8 mouse cellular contexts compared by ENCODE assay signal in genomic region chr1:78536310-78537164, GRCm38 (mm10). TPM values are rescaled to one million over a fixed set of nuclear protein-coding genes. Genes with fewer than 3 reads are reported as not detected.
DNase-seq lines count a peak whose midpoint lies in the region; ATAC-seq lines count a peak whose summit lies in the region.

No protein-coding gene starts in this region.

- ATAC-seq in intestine, embryonic 15.5 days = peak; percentile 61; the same call in 1 of the 2 replicates

- H3K4me3 ChIP-seq in intestine, embryonic 15.5 days (replicated peaks) = no peak overlapping the region

- WGBS in intestine, embryonic 15.5 days = 26% methylated on average over 19 of the region's 19 CpGs

- H3K4me1 ChIP-seq in intestine, embryonic 15.5 days (replicated peaks) = no peaks in the 10 kb centered on the region

- no peaks in the 10 kb centered on the region for H3K27me3 ChIP-seq in intestine, embryonic 15.5 days (replicated peaks)

- H3K9me3 ChIP-seq in intestine, embryonic 15.5 days = no peaks in the 10 kb centered on the region

- DNase-seq in WW6 (ENCODE audit: low read depth, low spot score) = peak; percentile 18
- peak; percentile 84 for DNase-seq in cerebellum, postnatal 36 days
- peak; percentile 46 for DNase-seq in gastrocnemius, postnatal 25 days
- DNase-seq in left cerebral cortex, postnatal 25 days (ENCODE audit: low spot score in 2 of 2) = peak; percentile 81 to 92
- DNase-seq in mesoderm, embryonic 11.5 days (ENCODE audit: low read depth, low spot score) = peak; percentile 78
- peak; percentile 89 for DNase-seq in right cerebral cortex, postnatal 4 days
- DNase-seq in yolk sac, embryonic 10.5 days (ENCODE audit: low spot score) = peak; percentile 58

- no peak overlapping the region for H3K27ac ChIP-seq in intestine, embryonic 15.5 days

- H3K36me3 ChIP-seq in intestine, embryonic 15.5 days = no peaks in the 10 kb centered on the region

- intact Hi-C loops in left cerebral cortex, postnatal 25 days (cut with DNase I) = loop anchor here (1.0 to 5.0 kb wide), 3 partner anchors 66 to 148 kb away; partner anchors contain the start of gene Acsl3

- peak overlapping the region; percentile 51 for H3K4me2 ChIP-seq in intestine, embryonic 15.5 days (replicated peaks)

- no peak overlapping the region for H3K9ac ChIP-seq in intestine, embryonic 15.5 days

RNA-seq across cellular contexts. Expression of gene BC035947, which starts 24.6 kb away (rescaled TPM):
- not detected for total RNA-seq in gastrocnemius, postnatal 25 days (2021)
- 0.45 and 0.56 TPM in 2 replicates for polyA plus RNA-seq in intestine, embryonic 15.5 days (2015; fragmentation: Nextera tagmentation; extraction: Ambion mirVana)
- total RNA-seq in left cerebral cortex, postnatal 25 days (2021) = under 1 TPM; 0.21 to 0.71 TPM

RNA-seq across cellular contexts. Expression of gene Mogat1, which starts 25.7 kb away (rescaled TPM):
- under 1 TPM in 1 of 2 experiments, not detected in 1; 0.75 TPM for total RNA-seq in gastrocnemius, postnatal 25 days (2021)
- polyA plus RNA-seq in intestine, embryonic 15.5 days (2015; fragmentation: Nextera tagmentation; extraction: Ambion mirVana) = not detected in 2 replicates
- total RNA-seq in left cerebral cortex, postnatal 25 days (2021) = not detected

RNA-seq across cellular contexts. Expression of gene Farsb, which starts 47.8 kb away (rescaled TPM):
- 10 to 100 TPM; 50.8 to 54.5 TPM for total RNA-seq in gastrocnemius, postnatal 25 days (2021)
- polyA plus RNA-seq in intestine, embryonic 15.5 days (2015; fragmentation: Nextera tagmentation; extraction: Ambion mirVana) = 169 and 187 TPM in 2 replicates
- total RNA-seq in left cerebral cortex, postnatal 25 days (2021) = 10 to 100 TPM; 59.5 to 64.6 TPM

Comparison
In these comparisons a context has a peak if more than half of its experiments do, and no peak if none do; other contexts are left out.
1. DNase-seq: peak in every context shown above with its lines; median percentile 89 in right cerebral cortex, postnatal 4 days; 86 in left cerebral cortex, postnatal 25 days; 84 in cerebellum, postnatal 36 days; 78 in mesoderm, embryonic 11.5 days; 58 in yolk sac, embryonic 10.5 days; 46 in gastrocnemius, postnatal 25 days; 18 in WW6.